Mouse (Mus musculus) liver, embryonic 14 days (tissue): ENCODE results near the gene Shisa6. TPM values are rescaled to one million over a fixed set of nuclear protein-coding genes. Genes with fewer than 3 reads are reported as not detected.

Source experiments
- polyA plus RNA-seq: library from polyadenylated mRNA; depleted of rRNA; stranded (reverse); fragments of >200 nt; gene quantifications from 2 replicates; pipeline ENCODE4 v1.2.3, GENCODE M21; 2012; rRNA removed

Gene Shisa6
- under 0.01 and 0.01 TPM in 2 replicates for polyA plus RNA-seq

GRCm38 (mm10) chr11:66525371-66526045 lies at the start of gene Shisa6:
Shisa6 (minus strand) TSS chr11:66525964.

GRCm38 (mm10) chr11:66167801-66168651 lies 357.7 kb downstream of the Shisa6 start, which contains the start of gene Dnah9:
Dnah9 (minus strand) TSS chr11:66168551.

